Mouse (Mus musculus): ENCODE data around the gene Tmem151b.

DNA sequence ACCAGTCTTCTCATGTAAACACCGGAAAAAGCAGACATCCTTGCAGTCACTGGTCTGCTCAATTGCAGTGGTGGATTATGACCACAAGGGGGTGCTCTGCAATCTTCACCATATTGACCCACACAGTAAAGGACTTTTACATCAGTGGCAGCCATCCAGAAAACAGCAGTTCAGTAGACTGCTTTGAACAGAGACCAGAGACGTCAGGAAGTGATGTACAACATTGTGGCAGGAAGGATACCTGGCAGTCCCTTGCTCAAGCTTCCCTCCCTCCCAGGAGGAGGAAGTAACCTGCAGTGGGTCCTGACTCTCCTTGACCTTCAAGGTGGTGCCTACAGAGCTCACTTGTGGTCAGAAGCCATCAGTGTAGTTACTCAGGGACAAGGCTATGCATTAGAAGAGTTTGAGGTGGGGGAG is 32.1 kb upstream of the Tmem151b start:
- TF ChIP-seq POLR2A (IDR thresholded peaks at IDR 0.05; ENCODE audit: control insufficient read depth, low read depth, low read length) = no peak
- TF ChIP-seq CTCF (IDR thresholded peaks at IDR 0.05; ENCODE audit: control insufficient read depth, insufficient read depth, insufficient replicate concordance, low read depth, low read length) = no peak
